Mouse (Mus musculus) erythroid progenitor cell, adult 5-6 weeks (primary cell): ENCODE results near the gene Itpr2. TPM values are rescaled to one million over a fixed set of nuclear protein-coding genes. Genes with fewer than 3 reads are reported as not detected.

Experiments
- ATAC-seq: replicated peaks from 2 replicates; pipeline ENCODE4 v1.8.0; 2016; ENCODE audit warnings: moderate number of reproducible peaks, mild to moderate bottlenecking, moderate TSS enrichment, inconsistent platforms; ENCODE audit not compliant: poor library complexity, low FRiP score, severe bottlenecking
- total RNA-seq, 2 experiments: library from RNA; stranded (forward) in 1 of 2; stranded (reverse) in 1 of 2; fragments of 150-400 nt in 1 of 2; fragments of 186-747, 209-891 nt in 1 of 2; gene quantifications; 2 replicates each; pipeline versions ENCODE4 v1.2.3 to v1.2.4; 2015 to 2017; ENCODE audit warnings: low replicate concordance in 2 of 2

The Itpr2 gene
- total RNA-seq, 2 experiments from 2014 or later = 5.1 to 7.1 TPM

- ATAC-seq = no peak
Observed at GRCm38 (mm10) chr6:146388010-146388409, 114.0 kb downstream of the Itpr2 start.

- ATAC-seq = no peak
Observed at GRCm38 (mm10) chr6:146387039-146387713, 114.8 kb downstream of the Itpr2 start.

- ATAC-seq = no peak
Observed at GRCm38 (mm10) chr6:146379263-146379662, 122.8 kb downstream of the Itpr2 start.

- no peak for ATAC-seq
Observed at GRCm38 (mm10) chr6:146371511-146371910, 130.5 kb downstream of the Itpr2 start.

GRCm38 (mm10) chr6:146366180-146366579 lies 135.8 kb downstream of the Itpr2 start:
- no peak for ATAC-seq

GRCm38 (mm10) chr6:146357911-146358310 lies 144.1 kb downstream of the Itpr2 start:
- ATAC-seq = no peak

GRCm38 (mm10) chr6:146352258-146352805 lies 149.7 kb downstream of the Itpr2 start:
- no peak for ATAC-seq

GRCm38 (mm10) chr6:146351816-146352215 lies 150.2 kb downstream of the Itpr2 start:
- ATAC-seq = no peak

- no peak for ATAC-seq
Observed at GRCm38 (mm10) chr6:146347568-146347967, 154.5 kb downstream of the Itpr2 start.

GRCm38 (mm10) chr6:146346545-146347195 lies 155.4 kb downstream of the Itpr2 start:
- no peak for ATAC-seq

- no peak for ATAC-seq
Observed at GRCm38 (mm10) chr6:146344732-146345131, 157.3 kb downstream of the Itpr2 start.

- no peak for ATAC-seq
Observed at GRCm38 (mm10) chr6:146343671-146344384, 158.2 kb downstream of the Itpr2 start.

GRCm38 (mm10) chr6:146342995-146343394 lies 159.0 kb downstream of the Itpr2 start:
- no peak for ATAC-seq

GRCm38 (mm10) chr6:146341934-146342333 lies 160.1 kb downstream of the Itpr2 start:
- ATAC-seq = no peak

GRCm38 (mm10) chr6:146341413-146341812 lies 160.6 kb downstream of the Itpr2 start:
- no peak for ATAC-seq

- ATAC-seq = no peak
Observed at GRCm38 (mm10) chr6:146340951-146341350, 161.1 kb downstream of the Itpr2 start.

- ATAC-seq = no peak
Observed at GRCm38 (mm10) chr6:146339779-146340178, 162.2 kb downstream of the Itpr2 start.

GRCm38 (mm10) chr6:146337237-146337636 lies 164.8 kb downstream of the Itpr2 start:
- ATAC-seq = no peak

GRCm38 (mm10) chr6:146335191-146335590 lies 166.8 kb downstream of the Itpr2 start:
- no peak for ATAC-seq

GRCm38 (mm10) chr6:146333506-146333905 lies 168.5 kb downstream of the Itpr2 start:
- no peak for ATAC-seq
